Mouse (Mus musculus) heart, postnatal 4 days (tissue): ENCODE data around the gene Olfr1015. TPM values are rescaled to one million over a fixed set of nuclear protein-coding genes. Genes with fewer than 3 reads are reported as not detected.

ENCODE experiments used
- DNase-seq: peaks from one replicate; pipeline ENCODE4 v3.0.0; 2021
- total RNA-seq, 2 experiments: library from RNA; stranded (reverse); gene quantifications; 2 replicates each; pipeline ENCODE4 v1.2.3; 2021

The Olfr1015 gene
- total RNA-seq = not detected

- DNase-seq = no peak
Observed at GRCm38 (mm10) chr2:85781717-85782116, at the start of gene Olfr1015. Gene Olfr1015, plus strand, starts transcription at chr2:85782017.

- DNase-seq = no peak
Observed at GRCm38 (mm10) chr2:85753822-85754221, 28.0 kb upstream of the Olfr1015 start.

- DNase-seq = no peak
Observed at GRCm38 (mm10) chr2:85762666-85763065, 19.2 kb upstream of the Olfr1015 start, which contains the start of gene Olfr1012. Gene Olfr1012, minus strand, starts transcription at chr2:85762766.

GRCm38 (mm10) chr2:85766798-85767197 lies 15.0 kb upstream of the Olfr1015 start, which contains the start of gene Olfr1013:
Gene Olfr1013, plus strand, starts transcription at chr2:85767098.
- DNase-seq = no peak

GRCm38 (mm10) chr2:85772413-85772812 lies 9.4 kb upstream of the Olfr1015 start, which contains the start of gene Olfr1014:
Gene Olfr1014, plus strand, starts transcription at chr2:85772713.
- DNase-seq = no peak

- no peak for DNase-seq
Observed at GRCm38 (mm10) chr2:85792331-85792730, 10.5 kb downstream of the Olfr1015 start.

- DNase-seq = no peak
Observed at GRCm38 (mm10) chr2:85802444-85802843, 20.6 kb downstream of the Olfr1015 start, which contains the start of gene Olfr1016. Gene Olfr1016, minus strand, starts transcription at chr2:85802544.

GRCm38 (mm10) chr2:85804501-85804900 lies 22.7 kb downstream of the Olfr1015 start:
- no peak for DNase-seq

- no peak for DNase-seq
Observed at GRCm38 (mm10) chr2:85818179-85818578, 36.4 kb downstream of the Olfr1015 start, which contains the start of gene Olfr1018. Gene Olfr1018, plus strand, starts transcription at chr2:85818479.

Other genes with a start within 250 kb of the Olfr1015 start
- not detected for gene Olfr996, start 202.8 kb upstream of the Olfr1015 start, total RNA-seq
- not detected for gene Olfr998, start 193.1 kb upstream of the Olfr1015 start, total RNA-seq
- gene Olfr1000, start 170.1 kb upstream of the Olfr1015 start, total RNA-seq = not detected
- gene Olfr1002, start 131.3 kb upstream of the Olfr1015 start, total RNA-seq = not detected
- gene Olfr154, start 117.6 kb upstream of the Olfr1015 start, total RNA-seq = not detected
- gene Olfr1006, start 103.2 kb upstream of the Olfr1015 start, total RNA-seq = not detected
- gene Olfr1008, start 92.6 kb upstream of the Olfr1015 start, total RNA-seq = not detected
- not detected for gene Olfr1009, start 66.6 kb upstream of the Olfr1015 start, total RNA-seq
- gene Olfr1012, start 19.3 kb upstream of the Olfr1015 start, total RNA-seq = not detected
- gene Olfr1013, start 14.9 kb upstream of the Olfr1015 start, total RNA-seq = not detected
- not detected for gene Olfr1014, start 9.3 kb upstream of the Olfr1015 start, total RNA-seq
- not detected for gene Olfr1016, start 20.5 kb downstream of the Olfr1015 start, total RNA-seq
- not detected for gene Olfr1018, start 36.5 kb downstream of the Olfr1015 start, total RNA-seq
- gene Olfr1019, start 63.5 kb downstream of the Olfr1015 start, total RNA-seq = not detected
- not detected for gene Olfr1020, start 65.0 kb downstream of the Olfr1015 start, total RNA-seq
- not detected for gene Olfr1022, start 86.6 kb downstream of the Olfr1015 start, total RNA-seq
- not detected for gene Olfr1023, start 103.6 kb downstream of the Olfr1015 start, total RNA-seq
- not detected for gene Olfr1024, start 123.0 kb downstream of the Olfr1015 start, total RNA-seq
- gene Olfr1025-ps1, start 133.2 kb downstream of the Olfr1015 start, total RNA-seq = not detected
- gene Olfr1026, start 139.5 kb downstream of the Olfr1015 start, total RNA-seq = not detected
- not detected for gene Olfr1028, start 168.4 kb downstream of the Olfr1015 start, total RNA-seq
- gene Olfr1029, start 191.9 kb downstream of the Olfr1015 start, total RNA-seq = not detected
- not detected for gene Olfr1030, start 197.3 kb downstream of the Olfr1015 start, total RNA-seq
- gene Olfr1031, start 208.3 kb downstream of the Olfr1015 start, total RNA-seq = not detected
- not detected for gene Olfr1032, start 223.5 kb downstream of the Olfr1015 start, total RNA-seq
- gene Olfr1033, start 238.6 kb downstream of the Olfr1015 start, total RNA-seq = 1 to 10 TPM in 1 of 2 experiments, under 1 TPM in 1; 0.43 to 1.1 TPM